Mouse (Mus musculus) spleen, adult 2 months (tissue): ENCODE data around the gene Scn2b.

Experiments used
- CTCF ChIP-seq: fragments of 200-500 bp; IDR thresholded peaks from 2 replicates; pipeline ENCODE4 v1.5.1; 2011; ENCODE audit warnings: mild to moderate bottlenecking, inconsistent platforms; ENCODE audit not compliant: insufficient read depth, insufficient read length, insufficient replicate concordance; ENCODE audit errors: extremely low read depth
- POLR2A ChIP-seq: fragments of 200-500 bp; IDR thresholded peaks from 2 replicates; pipeline ENCODE4 v1.6.1; 2011; ENCODE audit warnings: low read depth, low read length, inconsistent platforms

GRCm38 (mm10) chr9:45121001-45121400 lies 3.4 kb downstream of the Scn2b start:
- TF ChIP-seq CTCF (no peak), POLR2A (no peak)
